Mouse (Mus musculus) brain, embryonic 14.5 days (tissue): ENCODE measurements around the gene Cd3eap.
A peak's percentile ranks its signal among the peaks of the same experiment; 100 is the strongest.

Source experiments
- CTCF ChIP-seq: fragments of 200-500 bp; IDR thresholded peaks from 2 replicates; pipeline ENCODE4 v1.5.1; 2012; ENCODE audit warnings: inconsistent platforms, mild to moderate bottlenecking, moderate library complexity, borderline replicate concordance; ENCODE audit not compliant: insufficient read depth, insufficient read length; ENCODE audit errors: extremely low read depth
- POLR2A ChIP-seq: fragments of 200-500 bp; IDR thresholded peaks from 2 replicates; pipeline ENCODE4 v1.6.1; 2012; ENCODE audit warnings: mild to moderate bottlenecking, inconsistent platforms, borderline replicate concordance; ENCODE audit not compliant: poor library complexity, insufficient read depth, insufficient read length, severe bottlenecking; ENCODE audit errors: extremely low read depth

GRCm38 (mm10) chr7:19342481-19343027 lies 16.7 kb downstream of the Cd3eap start:
- TF ChIP-seq POLR2A (no peak), CTCF (peak; percentile 97)
